Mouse (Mus musculus) cerebellum, adult 9-11 months (tissue): ENCODE measurements around the gene Mrap2.

Experiments
- DNase-seq: peaks from one replicate; pipeline ENCODE4 v3.0.0; 2022

The Mrap2 gene

DNA sequence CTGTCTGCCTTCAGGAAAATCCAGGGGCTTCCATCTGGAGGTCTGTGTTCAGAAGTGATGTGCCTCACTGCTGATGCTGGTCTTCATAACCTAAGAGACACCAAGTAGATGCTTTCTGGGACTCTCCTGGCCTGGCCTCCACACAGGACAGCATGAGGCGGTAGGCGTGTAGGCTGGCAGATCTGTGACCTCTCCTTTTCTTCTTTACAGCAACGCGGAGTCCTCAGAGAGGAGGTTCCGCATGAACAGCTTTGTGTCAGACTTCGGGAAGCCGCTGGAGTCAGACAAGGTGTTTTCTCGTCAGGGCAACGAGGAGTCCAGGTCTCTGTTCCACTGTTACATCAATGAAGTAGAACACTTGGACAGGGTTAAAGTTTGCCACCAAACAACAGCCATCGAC, 38.1 kb downstream of the Mrap2 start:
- DNase-seq = no peak

DNA sequence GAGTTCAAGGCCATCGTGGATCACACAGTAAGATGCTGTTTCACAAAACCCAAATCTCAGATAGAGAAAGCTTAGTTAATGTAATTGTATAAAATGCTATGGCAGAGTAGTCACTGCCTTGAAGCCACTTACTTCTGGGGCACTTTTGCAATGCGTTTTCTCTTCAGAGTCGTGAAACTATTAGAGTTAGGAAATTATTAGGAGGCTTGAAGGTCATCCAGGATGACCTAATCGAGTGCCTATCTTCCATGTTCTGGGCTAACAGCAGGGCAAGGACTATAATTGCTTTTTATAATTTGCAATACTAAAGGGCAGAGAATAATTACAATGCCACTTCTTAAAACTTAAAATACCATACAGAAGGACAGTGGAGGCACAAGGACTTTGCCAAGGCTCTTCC, 43.2 kb downstream of the Mrap2 start:
- no peak for DNase-seq

DNA sequence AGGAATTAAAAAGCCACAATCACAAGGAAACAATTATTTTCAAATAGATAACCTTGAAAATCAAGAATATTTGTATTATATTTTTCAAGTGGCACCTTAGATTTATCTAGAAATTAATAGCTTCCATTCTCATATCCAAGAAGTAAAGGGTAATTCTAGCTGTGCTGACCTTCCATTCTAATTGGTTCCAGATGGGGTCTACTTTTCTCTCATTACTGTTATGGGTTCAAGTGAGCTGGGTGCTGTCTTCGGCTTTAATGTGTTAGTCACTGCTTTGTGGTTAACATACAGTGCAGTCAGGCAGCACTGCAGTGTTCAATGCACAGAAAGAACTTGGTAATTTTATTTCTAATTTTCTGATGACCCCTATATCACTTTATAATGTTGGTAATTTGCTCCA, 49.6 kb downstream of the Mrap2 start:
- DNase-seq = no peak

DNA sequence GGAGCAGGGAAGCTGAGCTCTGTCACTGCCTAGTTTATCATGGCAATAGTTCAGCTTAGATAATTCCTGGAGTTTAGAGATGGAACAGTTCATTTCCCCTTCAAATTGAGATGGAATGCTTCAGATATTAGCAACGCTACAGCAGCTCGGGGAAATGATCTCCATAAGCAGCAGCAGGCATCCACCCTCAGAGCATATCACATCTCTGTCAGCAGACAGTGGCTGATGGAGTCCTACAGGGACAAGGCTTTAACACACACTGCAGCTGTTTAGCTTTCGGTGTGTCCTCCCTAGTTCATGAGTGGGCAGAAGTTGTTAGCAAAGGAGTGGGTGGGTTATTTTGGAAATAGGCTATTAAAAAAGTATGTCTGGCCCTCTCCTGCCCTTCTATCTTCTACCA, 53.2 kb downstream of the Mrap2 start:
- DNase-seq = no peak

DNA sequence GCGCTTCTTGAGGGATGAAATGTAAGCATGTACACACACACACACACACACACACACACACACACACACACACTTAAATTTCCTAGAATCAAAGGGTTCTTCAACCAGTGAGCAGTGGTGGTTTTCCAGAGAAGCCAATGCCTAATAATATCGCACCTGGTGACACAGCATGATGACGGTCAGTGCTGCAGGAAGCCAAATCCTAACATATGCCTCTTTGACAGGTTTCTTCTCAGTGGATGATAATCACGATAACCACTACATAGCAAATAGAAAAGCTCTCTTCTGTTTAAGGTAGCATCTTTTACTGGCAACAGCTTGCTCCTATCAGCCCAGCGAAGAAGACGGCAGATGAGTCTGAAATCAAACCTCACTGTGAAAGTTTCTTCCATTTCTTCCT, 53.9 kb downstream of the Mrap2 start:
- DNase-seq = peak; percentile 70

DNA sequence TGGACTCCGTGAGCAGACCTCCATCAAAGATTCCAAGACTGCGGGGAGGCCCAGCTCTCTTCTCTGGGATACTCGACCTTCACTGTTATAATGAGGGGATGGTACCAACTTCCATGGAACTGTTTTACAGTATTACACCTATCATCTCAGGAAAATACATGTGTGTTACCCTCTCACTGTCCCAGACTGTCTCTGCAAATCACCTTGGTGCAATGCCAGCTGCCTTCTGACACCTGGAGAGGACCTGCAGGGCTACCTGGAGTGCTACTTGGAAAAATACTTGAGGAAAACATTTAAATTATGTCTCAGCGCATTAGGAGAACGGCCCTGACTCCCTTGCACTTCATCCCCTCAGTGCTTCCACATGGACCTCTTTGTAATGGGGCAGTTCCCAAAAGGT, 56.3 kb downstream of the Mrap2 start:
- DNase-seq = no peak

DNA sequence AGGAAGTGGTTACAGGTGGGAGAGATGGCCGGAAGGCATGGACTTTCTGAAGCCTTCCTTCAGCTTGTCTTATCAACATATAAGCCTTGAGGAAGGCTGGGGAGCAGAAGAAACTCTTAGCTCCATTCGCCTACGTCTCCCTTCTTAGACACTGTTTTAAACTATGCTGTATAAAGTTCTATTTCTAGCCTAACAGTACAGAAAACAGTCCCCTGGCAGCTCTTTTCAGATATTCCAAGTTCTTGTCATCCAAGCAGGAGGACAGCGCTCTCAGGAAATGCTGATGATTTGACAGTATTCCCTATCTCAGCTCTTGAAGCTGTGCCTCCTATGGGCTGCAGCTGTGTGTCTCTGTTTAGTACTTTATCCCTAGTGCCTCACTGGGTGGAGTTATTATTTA, 56.8 kb downstream of the Mrap2 start:
- no peak for DNase-seq

DNA sequence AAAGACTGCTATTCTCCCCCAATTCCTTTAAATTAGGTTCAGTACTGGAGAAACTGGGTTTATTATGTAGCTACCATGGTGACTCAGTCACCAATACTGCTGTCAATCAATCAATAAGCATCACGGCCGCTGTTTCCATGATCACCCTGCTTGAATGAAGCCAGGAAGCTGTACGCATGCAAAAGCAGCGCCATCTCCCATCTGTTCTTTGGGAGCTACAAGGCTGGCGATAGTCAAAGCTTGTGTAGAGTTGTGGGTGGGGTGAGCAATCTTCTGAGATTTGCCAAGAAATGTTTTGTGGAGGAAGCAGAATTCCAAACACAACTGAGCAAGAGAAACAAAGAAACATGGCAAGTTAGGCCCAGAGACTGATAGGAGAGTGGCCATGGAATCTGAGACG, 58.3 kb downstream of the Mrap2 start:
- no peak for DNase-seq

DNA sequence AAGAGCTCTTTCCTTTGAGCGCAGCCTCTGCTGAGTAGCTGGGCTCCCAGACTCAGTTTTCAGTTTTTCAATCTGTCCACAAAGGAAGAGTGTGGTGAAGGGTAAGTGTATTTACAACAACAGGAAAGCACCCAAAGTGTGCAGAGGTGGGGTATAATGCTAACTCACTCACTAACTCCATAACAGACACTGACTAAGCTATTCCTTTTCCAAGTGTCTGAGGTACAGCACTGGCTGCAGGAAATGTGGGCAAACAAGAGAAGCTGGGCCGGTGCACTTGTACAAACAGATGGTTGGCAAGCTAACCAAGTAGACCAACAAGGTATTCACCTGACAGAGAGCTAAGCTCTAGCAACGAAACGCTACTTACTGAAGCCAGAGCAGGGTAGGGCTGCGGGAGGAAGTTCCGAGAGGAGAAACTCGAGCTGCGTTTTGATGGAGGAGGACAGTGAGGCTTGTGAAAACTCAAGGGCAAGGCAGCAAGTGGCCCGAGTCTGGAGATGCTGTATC, 66.8 kb downstream of the Mrap2 start:
- no peak for DNase-seq

DNA sequence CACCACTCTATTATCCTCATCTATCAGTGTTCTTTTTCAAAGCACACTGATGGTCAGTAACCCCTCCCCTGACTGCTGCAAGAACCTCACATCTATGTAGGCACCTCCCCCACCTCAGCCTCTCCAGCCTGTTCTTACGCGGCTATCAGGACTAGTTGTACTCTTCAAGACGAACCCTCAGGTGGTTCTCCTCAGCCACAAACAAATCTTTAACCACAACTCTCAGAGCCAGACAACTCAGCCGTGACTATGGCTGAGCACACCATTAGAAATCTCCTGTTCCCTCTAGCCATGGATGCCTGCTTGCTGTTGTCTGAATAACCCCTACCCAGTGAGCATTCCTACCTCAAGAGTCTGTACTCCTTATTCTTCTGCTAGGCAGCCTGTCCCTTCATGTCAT, 69.1 kb downstream of the Mrap2 start:
- no peak for DNase-seq
